Mouse (Mus musculus) small intestine, adult 2 months (tissue): Measurements from ENCODE around the gene Tmc5.

Experiments used
- CTCF ChIP-seq: fragments of 200-500 bp; IDR thresholded peaks from 2 replicates; pipeline ENCODE4 v1.5.1; 2012; ENCODE audit warnings: low read depth, mild to moderate bottlenecking, control low read depth, inconsistent platforms, low read length, moderate library complexity, mixed read lengths; ENCODE audit not compliant: insufficient replicate concordance, insufficient read length; ENCODE audit errors: extremely low read depth
- POLR2A ChIP-seq: fragments of 200-500 bp; IDR thresholded peaks from 2 replicates; pipeline ENCODE4 v1.6.1; 2012; ENCODE audit warnings: low read depth, mild to moderate bottlenecking, control low read depth, inconsistent platforms, low read length, moderate library complexity

DNA sequence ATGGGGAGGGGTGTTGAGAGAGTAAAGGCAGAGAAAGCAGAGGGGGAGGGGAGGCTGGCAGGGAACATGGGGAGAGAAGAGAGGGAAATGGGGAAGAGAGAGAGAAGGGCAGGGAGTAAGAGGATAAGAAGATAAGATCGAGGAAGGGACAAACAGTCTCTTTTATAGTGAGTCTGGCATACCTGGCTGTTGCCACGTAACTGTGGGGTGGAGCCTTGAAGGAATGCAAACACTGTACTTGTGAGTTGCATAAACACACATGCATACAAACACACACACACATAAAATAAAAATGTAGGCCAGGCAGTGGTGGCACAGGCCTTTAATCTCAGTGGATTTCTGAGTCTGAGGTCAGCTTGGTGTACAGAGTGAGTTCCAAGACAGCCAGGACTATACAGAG lies 110.1 kb downstream of the Tmc5 start:
- TF ChIP-seq CTCF (no peak), POLR2A (no peak)
